Mouse (Mus musculus) testis, adult 2 months (tissue): Measurements from ENCODE around the gene Tmem150c.

Experiments used
- CTCF ChIP-seq: fragments of 200-500 bp; IDR thresholded peaks from 2 replicates; pipeline ENCODE4 v1.5.1; 2012; ENCODE audit warnings: low read depth, mild to moderate bottlenecking, inconsistent platforms, low read length, moderate library complexity; ENCODE audit not compliant: control insufficient read depth, insufficient read depth, insufficient replicate concordance
- POLR2A ChIP-seq: fragments of 200-500 bp; IDR thresholded peaks from 2 replicates; pipeline ENCODE4 v1.6.1; 2012; ENCODE audit warnings: low read depth, mild to moderate bottlenecking, inconsistent platforms, low read length, moderate library complexity; ENCODE audit not compliant: control insufficient read depth

- TF ChIP-seq CTCF (no peak), POLR2A (no peak)
Measured at GRCm38 (mm10) chr5:100162857-100163256, 3.2 kb upstream of the Tmem150c start.
